Mouse (Mus musculus) common myeloid progenitor, adult 5-6 weeks (primary cell): ENCODE measurements around the gene Ttc13. TPM values are rescaled to one million over a fixed set of nuclear protein-coding genes. Genes with fewer than 3 reads are reported as not detected.

Experiments used
- ATAC-seq: replicated peaks from 2 replicates; pipeline ENCODE4 v1.8.0; 2016; ENCODE audit warnings: low read depth, mild to moderate bottlenecking, moderate TSS enrichment, inconsistent platforms; ENCODE audit not compliant: poor library complexity, severe bottlenecking
- total RNA-seq: library from RNA; stranded (forward); fragments of 200-1000, 187-1606 nt; gene quantifications from 2 replicates; pipeline ENCODE4 v1.2.3, GENCODE M21; 2017

Ttc13 gene
- total RNA-seq, 1 experiment from 2014 or later, result 50.6 TPM

GRCm38 (mm10) chr8:124705823-124706222 is 16.0 kb downstream of the Ttc13 start:
- ATAC-seq, result no peak

- no peak for ATAC-seq
Measured at GRCm38 (mm10) chr8:124704376-124704775, 17.4 kb downstream of the Ttc13 start.

DNA sequence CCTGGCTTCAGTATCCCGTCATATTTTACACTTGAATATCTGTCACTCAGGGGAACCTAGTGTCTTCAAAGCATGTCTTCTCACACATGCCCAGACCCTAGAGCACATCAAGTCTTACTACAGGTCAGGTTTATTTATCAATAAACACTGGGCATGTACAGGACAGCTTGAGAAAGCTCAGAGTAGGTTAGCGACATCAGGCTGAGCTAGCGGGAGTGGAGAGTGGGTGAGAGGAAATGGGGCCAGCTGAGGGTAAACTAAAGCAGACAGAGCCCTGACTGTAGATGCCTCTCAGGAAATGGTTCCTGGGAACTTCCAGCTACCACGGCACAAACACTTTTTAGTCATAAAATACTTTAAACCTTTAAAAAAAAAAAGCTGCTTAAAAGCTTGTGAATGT is 18.3 kb downstream of the Ttc13 start:
- ATAC-seq, result no peak

- ATAC-seq, result no peak
Measured at GRCm38 (mm10) chr8:124702183-124702582, 19.6 kb downstream of the Ttc13 start.

DNA sequence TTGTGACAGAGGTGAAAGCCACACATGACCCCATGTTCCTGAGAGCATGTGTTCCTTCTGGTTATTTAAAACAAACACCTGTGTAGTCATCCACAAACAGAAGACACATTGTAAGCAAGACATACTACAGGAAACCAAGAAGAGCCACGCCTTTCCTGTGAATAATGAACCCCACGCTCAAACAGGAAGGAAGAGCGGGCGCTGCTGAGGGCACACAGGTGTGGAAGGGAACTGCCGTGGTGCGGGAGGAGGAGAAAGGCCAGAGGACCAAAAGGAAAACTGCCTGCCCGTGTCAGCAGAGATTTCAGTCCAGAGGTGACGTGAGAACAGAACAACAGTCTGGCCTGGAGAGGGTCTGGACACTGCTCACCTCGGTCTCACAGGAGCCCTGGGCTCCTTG is 20.8 kb downstream of the Ttc13 start:
- ATAC-seq, result no peak

DNA sequence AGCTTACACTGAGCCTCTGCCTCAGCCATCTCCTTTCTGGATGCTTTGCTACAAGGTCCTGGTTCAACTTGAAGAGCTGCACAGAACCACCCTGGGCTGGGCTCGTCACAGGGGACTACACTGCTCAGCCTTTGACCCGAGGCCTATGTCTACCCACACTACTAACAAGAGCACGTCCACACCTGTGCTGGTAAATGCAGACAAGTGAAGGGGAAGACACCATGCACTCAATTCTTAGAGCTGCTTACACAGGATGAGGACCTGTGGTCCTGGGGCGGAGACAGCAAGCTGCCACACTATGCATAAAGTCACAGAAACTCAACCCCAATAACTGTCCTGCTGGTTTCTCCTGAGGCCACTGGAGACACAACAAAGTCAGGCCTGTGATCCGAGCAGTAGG is 21.5 kb downstream of the Ttc13 start:
- ATAC-seq, result no peak

DNA sequence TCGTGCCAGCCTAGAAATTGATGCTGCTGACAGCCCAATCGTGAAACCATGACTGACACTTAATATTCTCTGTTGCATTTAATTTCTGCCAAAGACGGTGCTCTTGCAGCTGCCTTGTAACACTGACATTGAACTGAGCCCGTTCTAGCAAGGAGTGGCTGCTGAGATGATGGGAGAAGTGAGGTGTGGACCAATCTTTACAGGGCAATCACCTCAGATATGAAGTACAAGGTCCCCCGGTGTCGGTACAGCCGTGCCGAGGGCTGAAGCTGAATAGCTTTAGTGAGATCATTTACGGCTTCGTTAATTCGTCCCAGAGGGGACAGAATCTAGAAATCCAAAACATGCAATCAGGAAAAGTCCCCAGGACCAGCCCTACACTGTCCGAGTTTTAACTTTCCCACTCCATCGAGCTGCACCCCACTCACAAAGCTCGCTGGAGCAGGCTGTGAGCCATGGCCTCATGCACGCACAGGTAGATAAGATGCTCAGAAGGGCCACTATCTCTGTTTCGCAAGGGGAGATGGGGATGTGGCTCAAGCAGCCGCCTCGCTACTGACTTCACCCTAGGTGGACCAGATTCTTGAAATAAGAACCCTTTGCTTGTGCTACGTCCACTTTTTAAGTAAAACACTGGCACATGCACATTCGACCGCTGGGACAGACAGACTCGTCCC is 26.2 kb downstream of the Ttc13 start:
- ATAC-seq, result no peak

DNA sequence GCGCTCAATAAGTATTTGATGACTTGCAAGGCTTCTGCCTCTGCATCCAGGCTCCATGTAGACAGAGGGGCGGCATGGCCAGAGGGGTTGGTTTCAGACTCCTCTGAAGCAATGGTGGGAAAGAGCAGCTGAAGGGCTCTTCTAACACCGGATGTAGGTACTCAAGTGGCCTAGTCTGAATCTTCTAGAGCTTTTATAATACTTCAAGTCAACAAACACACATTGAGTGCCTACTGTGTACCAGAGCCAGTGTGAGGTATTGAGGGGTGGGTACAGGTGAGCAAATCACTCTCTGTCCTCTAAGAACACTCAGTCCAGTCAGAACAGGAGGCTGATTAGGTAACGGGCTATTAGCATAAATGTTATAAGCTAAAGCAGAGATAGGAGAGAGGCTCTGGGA is 30.1 kb downstream of the Ttc13 start:
- ATAC-seq, result no peak

- ATAC-seq, result no peak
Measured at GRCm38 (mm10) chr8:124688899-124689298, 32.9 kb downstream of the Ttc13 start.

DNA sequence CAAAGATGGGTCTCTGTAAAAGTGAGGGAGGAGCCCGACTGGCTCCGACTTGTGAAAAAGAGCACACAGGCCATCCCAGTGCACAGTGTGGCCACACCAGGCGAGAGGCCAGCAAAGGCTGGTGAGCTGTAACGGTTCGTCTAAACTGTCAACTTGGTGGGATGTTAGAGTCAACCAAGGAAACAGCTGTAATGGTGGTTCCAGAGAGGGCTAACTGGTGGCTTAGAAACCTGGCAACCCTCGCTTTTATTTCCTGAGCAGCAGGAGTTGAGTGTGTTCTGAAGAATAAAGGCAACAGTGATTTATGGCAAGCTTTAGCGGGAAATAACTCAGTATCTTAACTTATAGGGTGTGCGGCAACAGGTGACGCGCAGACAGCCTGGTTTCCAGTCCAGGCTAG is 39.6 kb downstream of the Ttc13 start:
- no peak for ATAC-seq

DNA sequence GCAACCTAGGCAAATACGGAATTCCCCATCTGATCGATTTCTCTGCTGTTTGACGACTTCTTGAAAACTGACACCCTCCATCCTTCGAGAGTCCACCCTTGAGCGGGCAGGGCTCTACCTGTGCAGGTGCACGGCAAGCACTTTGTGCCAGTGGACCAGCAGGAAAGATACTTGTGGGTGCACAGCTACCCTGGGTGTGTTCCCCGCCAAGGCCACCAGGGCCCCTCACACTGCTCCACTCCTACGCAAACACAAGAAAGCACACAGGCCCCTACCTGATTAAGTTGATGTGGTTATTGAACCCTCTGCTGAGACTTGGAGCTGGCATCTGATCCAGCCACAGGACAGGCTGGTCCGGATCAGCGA is 40.0 kb downstream of the Ttc13 start:
- no peak for ATAC-seq

DNA sequence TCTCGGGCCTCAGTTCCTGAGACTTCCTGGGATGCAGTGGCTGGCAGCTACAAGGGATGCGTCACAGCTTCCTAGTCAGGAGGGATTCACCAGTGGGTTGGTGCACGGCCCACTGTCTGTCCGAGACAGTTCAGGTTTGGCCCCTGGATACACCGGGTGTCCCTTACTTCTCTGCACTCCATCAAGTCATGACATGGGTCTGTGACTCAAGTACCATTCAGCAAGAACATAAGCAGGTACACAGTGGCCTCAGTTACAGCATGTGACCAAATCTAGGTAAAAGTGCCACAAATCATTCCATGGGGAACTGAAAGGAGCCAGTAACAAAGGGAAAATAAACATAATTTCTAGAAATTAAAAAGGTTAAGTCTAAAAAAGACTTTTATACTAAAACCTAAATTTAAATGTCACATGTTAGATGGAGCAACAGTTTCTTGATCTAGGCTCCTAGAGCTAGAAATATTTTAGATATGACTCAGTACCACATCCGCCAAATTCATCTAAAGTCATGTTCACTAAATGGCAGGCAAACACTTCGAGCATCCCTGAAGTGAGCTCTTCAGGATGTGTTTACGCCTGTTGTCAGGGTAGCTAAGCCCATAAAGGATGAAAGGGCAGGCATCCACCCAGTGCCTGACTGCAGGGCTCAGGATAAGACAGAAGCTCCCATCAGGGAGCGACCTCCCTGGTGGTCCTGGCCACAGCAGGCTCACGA is 40.5 kb downstream of the Ttc13 start:
- no peak for ATAC-seq

DNA sequence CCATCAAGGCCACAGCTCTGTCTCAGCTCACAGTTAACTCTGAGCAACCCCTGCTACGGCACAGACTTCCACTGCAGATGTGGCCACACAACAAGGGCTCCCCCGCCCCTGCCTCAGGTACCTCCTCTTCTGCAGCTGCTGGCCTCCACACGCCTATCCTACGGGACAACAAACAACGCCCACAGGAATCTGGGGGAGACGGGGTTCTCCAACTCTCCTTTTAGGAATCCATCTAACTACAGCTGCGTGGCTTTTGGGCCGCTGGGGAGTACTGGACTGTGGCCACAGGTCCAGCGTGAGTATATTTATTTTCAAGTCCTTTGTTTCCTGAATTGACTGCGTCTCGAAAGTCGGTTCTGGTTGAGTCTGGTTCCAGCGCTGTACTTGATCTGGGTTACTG is 43.5 kb downstream of the Ttc13 start:
- no peak for ATAC-seq

- peak; percentile 80 for ATAC-seq
Measured at GRCm38 (mm10) chr8:124677486-124677885, 44.3 kb downstream of the Ttc13 start.

DNA sequence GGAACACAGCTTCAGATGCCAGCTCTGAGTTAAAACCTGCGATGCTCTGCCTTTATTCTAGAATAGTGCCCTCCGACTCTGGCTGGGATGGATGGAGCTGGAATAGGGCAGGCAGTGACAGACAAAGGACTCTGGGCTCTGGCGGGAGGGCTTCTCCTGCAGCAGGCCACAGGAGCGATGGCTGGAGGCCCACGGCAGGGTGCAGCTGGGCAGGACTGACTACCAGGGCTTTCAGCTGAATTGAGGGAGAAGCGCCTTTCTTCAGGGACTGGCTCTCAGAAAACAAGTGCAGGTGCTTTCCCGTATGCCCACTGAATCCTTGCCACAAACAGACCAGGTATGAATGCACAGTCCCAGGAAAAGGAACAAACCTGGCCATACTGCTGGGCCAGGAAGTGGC is 44.7 kb downstream of the Ttc13 start:
- ATAC-seq, result no peak

GRCm38 (mm10) chr8:124676661-124677060 is 45.1 kb downstream of the Ttc13 start:
- no peak for ATAC-seq

GRCm38 (mm10) chr8:124672345-124672744 is 49.4 kb downstream of the Ttc13 start:
- ATAC-seq, result no peak

- ATAC-seq, result no peak
Measured at GRCm38 (mm10) chr8:124668798-124669197, 53.0 kb downstream of the Ttc13 start.

DNA sequence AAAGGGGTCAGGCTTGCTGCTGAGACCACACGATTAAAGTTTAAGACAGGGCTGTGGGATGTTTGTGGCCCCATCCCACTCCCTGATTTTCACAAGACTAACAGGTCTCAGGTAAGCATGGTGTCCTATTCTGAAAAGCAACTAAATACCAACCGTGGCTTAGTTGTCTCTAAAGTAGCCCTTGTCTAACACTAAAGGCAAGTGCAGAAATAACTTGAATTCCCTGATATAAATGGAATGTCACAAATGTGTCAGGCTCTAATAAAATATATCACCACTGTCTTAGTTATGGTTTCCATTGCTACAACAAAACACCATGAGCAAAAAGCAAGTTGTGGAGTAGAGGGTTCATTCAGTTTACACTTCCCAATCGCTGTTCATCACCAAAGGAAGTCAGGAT is 57.4 kb downstream of the Ttc13 start:
- ATAC-seq, result no peak

- ATAC-seq, result no peak
Measured at GRCm38 (mm10) chr8:124663874-124664230, 57.9 kb downstream of the Ttc13 start.

DNA sequence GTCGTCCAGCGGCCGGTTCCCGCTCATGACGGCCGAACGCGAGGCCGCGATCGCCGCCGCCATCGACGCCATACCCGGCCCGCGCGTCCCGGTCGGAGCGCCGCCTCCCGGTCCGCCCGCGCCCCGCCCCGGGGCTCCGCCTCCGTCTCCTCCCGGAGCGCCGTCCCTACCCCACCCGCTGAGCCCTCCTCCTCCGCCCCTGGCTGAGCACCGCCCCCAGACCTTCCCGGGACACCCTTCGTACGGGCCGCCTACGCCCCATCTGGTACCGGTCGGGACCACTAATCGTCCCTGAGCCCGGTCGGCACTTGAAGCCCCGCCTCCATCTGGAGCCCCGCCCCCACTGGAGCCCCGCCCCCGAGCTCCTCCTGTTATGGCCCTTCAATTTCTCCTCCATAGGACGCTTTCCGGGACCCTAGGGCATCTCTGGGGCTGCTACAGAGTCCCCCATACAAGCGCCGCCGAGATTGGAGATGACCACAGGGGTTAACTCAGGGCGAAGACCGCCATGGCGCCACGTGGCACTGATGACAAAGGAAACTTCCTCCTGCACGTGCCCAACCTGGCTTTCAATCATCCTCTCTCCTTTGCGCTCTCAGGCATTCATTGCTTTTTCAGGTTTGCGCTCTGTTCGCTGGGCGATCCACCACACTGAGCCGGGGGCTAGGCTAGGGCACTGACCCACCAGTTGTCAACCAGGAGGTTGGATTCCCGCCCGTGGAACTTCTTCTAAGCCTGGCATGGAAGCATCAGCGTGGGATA is 58.5 kb downstream of the Ttc13 start, which contains the start of gene 2310022B05Rik:
Gene 2310022B05Rik (minus strand): TSS at position 258 of the 762 bp plus-strand sequence.
- peak; percentile 83 for ATAC-seq
